Mouse (Mus musculus) liver, embryonic 12.5 days (tissue): ENCODE measurements around the gene Pigr. TPM values are rescaled to one million over a fixed set of nuclear protein-coding genes. Genes with fewer than 3 reads are reported as not detected.

Experiments used
- polyA plus RNA-seq: library from polyadenylated mRNA; unstranded; fragments of >200 nt; fragmentation: Nextera tagmentation; extraction: Ambion mirVana; gene quantifications from 2 replicates; pipeline ENCODE4 v1.2.1, GENCODE M21; 2016

Pigr gene
- polyA plus RNA-seq, 1 experiment from 2014 or later, result 0.11 TPM

Other genes with a start within 250 kb of the Pigr start
- not detected in 2 replicates for gene Zp3r, start 197.1 kb upstream of the Pigr start, polyA plus RNA-seq
- 0.35 and 0.38 TPM in 2 replicates for gene C4bp, start 165.1 kb upstream of the Pigr start, polyA plus RNA-seq
- not detected in 2 replicates for gene Gm29427, start 110.9 kb upstream of the Pigr start, polyA plus RNA-seq
- 49.3 and 49.7 TPM in 2 replicates for gene Yod1, start 109.4 kb upstream of the Pigr start, polyA plus RNA-seq
- gene Pfkfb2, start 97.4 kb upstream of the Pigr start, polyA plus RNA-seq, result 7.1 and 9.0 TPM in 2 replicates
- 8.0 and 8.5 TPM in 2 replicates for gene AA986860, start 94.7 kb upstream of the Pigr start, polyA plus RNA-seq
- not detected in 2 replicates for gene Fcamr, start 25.8 kb upstream of the Pigr start, polyA plus RNA-seq
- not detected in 2 replicates for gene Fcmr, start 39.0 kb downstream of the Pigr start, polyA plus RNA-seq
- gene Il24, start 60.8 kb downstream of the Pigr start, polyA plus RNA-seq, result not detected in 2 replicates
- gene Il20, start 84.8 kb downstream of the Pigr start, polyA plus RNA-seq, result not detected in 2 replicates
- not detected in 2 replicates for gene Il19, start 113.4 kb downstream of the Pigr start, polyA plus RNA-seq
- not detected in 2 replicates for gene Il10, start 193.2 kb downstream of the Pigr start, polyA plus RNA-seq